Mouse (Mus musculus) Muller cell, postnatal 12 days (primary cell): ENCODE data around the gene Sar1b.
"Not testable (repeated sequence)": the region's sequence is repeated elsewhere in the genome, so short reads cannot be mapped to it uniquely, and the experiment has no call there.

ENCODE experiments used
- DNase-seq: peaks from one replicate; pipeline ENCODE4 v3.0.0-alpha.2; 2015; ENCODE audit errors: inconsistent ontology term

The Sar1b gene

GRCm38 (mm10) chr11:51763213-51763907 is at the start of gene Sar1b, which contains the start of gene Sec24a:
Gene Sar1b (plus strand): TSS chr11:51763687.
Gene Sec24a (minus strand): TSS chr11:51763634.
- peak; percentile 88 for DNase-seq

GRCm38 (mm10) chr11:51721066-51721465 is 42.4 kb upstream of the Sar1b start:
- no peak for DNase-seq

GRCm38 (mm10) chr11:51732883-51733282 is 30.6 kb upstream of the Sar1b start:
- no peak for DNase-seq

DNA sequence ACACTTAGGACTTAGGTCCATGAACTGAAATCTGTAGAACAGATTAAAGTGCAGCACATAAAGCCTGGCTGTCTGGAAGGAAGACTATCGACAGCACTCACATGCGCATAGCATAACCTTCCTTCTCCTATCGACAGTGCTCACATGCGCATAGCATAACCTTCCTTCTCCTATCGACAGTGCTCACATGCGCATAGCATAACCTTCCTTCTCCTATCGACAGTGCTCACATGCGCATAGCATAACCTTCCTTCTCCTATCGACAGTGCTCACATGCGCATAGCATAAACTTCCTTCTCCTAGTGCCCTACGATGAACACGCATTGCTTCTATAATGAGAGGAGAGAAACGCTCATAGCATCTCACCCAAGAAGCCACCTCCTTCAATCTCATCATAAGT is 29.3 kb upstream of the Sar1b start:
- not testable (repeated sequence) for DNase-seq

DNA sequence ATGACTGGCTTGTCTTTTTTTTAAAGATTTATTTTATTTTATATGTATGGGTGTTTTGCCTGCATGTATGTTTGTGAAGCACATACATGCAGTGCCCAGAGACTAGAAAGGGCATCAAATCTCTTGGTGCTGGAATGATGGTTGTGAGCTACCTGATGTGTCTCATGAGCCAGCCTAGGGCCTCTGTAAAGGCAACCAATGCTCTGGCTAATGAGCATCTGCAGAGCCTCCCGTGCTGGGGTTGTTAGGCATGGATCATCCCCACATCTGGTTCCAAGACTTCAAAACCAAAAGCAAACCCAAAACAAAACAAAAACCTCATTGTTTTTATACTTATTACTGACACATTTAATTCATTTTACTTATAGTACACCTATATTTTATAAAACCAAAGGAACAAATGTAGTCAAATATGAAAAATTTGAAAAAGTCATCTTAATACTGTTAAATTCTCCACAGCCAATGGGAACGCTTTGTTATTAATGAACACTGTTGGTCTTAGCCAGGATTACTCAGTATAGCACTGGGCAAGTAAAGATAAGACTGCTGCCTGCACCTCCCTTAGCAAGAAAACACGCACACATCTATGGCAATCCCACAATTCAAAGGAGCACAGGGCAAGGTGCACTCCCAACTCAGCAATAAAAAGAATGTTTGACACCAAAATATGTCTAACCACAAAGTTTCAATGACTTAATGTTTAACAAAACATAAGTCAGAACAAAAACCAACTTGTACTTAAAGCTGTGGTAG is 24.7 kb upstream of the Sar1b start:
- DNase-seq: no peak

GRCm38 (mm10) chr11:51740701-51741100 is 22.8 kb upstream of the Sar1b start:
- no peak for DNase-seq

DNA sequence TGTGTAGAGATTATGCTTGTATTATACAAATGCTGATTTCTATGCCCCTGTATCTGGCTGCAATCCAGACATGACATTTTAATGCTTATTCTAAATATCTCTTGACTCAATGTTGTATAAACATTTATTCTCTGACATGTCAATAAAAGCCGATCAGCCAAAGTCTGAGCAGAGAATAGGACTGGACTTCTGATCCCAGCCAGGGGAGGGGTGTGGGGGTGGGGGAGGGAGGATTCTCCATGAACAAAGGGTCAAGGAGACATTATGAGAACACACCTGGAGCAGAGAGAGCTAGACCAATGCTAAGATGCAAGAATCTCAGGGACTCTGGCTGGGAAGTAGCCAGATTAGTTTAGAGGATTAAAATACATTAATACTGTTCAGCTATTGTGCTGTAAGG is 17.4 kb upstream of the Sar1b start:
- DNase-seq: no peak

GRCm38 (mm10) chr11:51751623-51752225 is 11.8 kb upstream of the Sar1b start:
- not testable (repeated sequence) for DNase-seq

DNA sequence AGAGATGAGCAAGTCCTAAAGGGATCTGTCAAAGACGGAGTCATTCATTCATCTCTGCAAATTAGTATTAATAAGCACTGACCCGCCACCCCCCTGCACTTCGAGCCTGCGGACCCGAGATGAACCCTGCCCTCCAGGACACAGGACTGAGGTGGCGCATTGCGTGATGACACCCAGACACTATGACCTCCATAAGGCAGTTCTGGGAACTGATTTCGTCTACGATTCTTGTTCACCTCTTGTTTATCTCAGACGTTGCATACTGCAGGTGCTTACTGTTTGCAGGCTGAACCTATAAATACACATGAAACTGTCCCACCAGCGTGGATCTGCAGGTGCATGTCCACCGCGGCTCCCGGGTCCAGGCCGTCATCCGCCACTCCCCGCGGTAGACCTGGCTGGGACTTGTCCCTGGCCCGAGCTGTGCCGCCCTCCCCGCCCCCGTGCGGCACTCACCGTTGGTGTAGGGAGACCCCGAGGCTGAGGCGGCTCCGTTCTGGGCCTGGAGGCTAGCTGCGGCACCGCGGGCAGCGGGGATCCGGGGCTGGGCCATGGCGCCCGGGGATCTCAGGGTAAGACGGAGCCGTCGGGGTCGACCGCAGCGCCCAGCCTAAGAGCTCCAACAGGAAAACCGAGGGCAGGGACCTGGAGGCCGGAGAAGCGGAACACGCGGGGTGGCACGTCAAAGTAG is 7.7 kb upstream of the Sar1b start:
- DNase-seq: peak; percentile 30

DNA sequence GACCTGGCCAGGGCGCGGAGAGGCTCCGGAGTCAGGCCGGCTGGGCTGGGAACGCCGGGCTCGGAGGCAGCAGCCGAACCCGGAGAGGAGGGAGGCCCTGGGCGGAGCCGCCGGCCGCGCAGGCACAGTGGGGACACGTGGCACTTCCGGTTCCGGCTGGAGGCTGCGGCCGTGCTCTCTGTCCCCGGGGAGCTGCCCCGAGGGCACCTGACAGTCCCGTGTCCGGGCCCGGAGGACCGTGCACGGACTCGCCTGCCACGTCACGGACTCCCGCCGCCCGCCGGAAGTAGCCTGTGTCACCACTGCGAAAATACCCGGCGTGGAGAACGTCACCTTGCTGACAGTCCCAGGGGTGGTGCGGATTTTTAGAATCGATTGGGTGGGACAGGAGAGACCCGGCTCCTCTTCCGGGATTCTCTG is 7.1 kb upstream of the Sar1b start:
- DNase-seq: peak; percentile 96

DNA sequence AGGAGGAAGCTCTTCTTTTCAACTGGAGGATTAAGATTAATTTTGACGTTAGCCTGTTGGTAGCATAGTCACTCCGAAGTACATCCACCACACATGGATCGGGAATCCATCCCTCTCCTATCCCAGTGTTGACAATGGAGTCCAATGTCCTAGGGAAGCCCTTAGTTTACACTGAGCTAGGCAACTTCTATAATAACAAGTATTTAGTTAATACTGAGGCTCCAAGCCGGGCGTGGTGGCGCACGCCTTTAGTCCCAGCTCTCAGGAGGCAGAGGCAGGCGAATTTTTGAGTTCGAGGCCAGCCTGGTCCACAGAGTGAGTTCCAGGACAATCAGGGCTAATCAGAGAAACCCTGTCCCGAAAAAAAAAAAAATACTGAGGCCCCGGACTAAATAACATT is 6.5 kb upstream of the Sar1b start:
- no peak for DNase-seq

DNA sequence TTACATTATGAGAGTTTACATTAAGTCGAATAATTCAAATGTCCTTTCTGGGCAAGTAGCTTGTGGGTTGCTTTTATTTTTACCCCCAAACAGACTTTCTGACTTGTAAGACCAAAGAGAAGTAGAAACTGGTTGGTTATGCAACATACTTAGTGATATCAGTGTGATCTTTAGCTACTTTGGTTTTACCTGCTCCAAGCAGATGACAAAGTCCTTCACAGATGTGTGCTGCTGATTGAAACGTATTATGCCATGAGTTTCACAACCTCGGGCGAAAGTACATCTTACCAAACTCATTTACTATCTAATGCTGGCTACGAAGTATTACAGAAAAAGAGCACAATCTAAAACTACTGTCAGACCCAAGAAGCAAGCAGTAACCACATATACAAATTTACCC is 5.9 kb upstream of the Sar1b start:
- DNase-seq: no peak

- not testable (repeated sequence) for DNase-seq
These were observed 5.3 kb upstream of the Sar1b start for GRCm38 (mm10) chr11:51758207-51758606.

- no peak for DNase-seq
These were observed 4.2 kb upstream of the Sar1b start for GRCm38 (mm10) chr11:51759251-51759650.

GRCm38 (mm10) chr11:51759941-51760657 is 3.4 kb upstream of the Sar1b start:
- no peak for DNase-seq

GRCm38 (mm10) chr11:51761241-51761640 is 2.2 kb upstream of the Sar1b start:
- DNase-seq: no peak

GRCm38 (mm10) chr11:51763955-51764354 is 468 bp downstream of the Sar1b start:
- DNase-seq: no peak

DNA sequence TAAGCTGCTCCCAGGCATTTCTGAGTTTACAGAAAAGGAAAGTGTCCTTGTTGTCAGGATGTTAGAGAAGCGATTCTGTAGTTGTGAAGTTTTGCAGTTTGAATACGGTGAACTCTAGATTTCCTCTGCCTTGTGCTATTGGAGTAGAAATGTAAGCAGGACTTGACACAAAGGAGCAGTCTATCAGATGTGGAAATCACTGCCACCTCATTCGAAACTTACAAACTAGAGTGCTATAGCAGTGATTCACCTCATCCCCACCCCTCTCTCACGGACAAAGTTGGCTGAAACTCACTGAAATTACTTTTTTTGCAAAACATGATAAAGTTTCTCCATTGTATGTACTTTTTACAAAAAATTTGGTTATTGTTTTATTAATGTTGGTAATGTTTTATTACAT is 1.3 kb downstream of the Sar1b start:
- DNase-seq: no peak

GRCm38 (mm10) chr11:51767579-51768220 is 4.2 kb downstream of the Sar1b start:
- DNase-seq: no peak

DNA sequence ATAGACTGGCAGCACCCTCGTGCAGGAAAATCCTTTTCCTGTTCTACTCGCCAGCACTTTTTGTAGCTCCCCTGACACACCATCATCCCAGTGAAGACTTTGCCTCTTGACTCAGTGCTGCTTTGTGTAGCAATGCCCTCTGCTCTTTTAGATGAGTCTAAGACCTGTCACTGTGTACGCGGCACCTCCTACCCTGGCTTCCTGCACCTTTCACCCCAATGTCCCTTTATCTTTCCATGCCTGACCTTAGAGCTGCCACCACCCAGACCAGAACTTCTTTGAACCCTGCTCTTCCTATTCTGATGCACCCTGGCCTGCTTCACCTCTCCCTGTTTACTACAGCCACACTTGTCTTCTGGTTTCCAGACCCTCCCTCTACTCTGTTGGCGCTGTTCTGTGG is 4.8 kb downstream of the Sar1b start:
- DNase-seq: no peak

DNA sequence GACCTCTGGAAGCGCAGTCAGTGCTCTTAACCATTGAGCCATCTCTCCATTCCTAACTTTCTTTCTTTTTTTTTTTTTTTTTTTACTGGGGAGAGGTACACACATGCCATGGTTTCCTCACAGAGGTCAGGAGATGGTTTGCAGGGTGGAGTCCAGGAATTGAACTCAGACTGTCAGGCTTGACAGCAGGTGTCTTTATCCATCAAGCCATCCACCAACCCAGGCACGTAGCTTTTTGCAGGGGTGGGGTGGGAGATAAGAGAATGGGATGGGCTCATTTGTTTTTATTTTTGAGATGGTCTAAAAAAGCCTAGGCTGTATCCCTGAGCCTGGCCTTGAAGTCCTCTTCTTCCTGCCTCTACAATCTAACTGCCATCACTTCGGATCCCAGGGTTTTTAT is 12.0 kb downstream of the Sar1b start:
- no peak for DNase-seq
